Mouse (Mus musculus): ENCODE results near the gene Stra6.

DNA sequence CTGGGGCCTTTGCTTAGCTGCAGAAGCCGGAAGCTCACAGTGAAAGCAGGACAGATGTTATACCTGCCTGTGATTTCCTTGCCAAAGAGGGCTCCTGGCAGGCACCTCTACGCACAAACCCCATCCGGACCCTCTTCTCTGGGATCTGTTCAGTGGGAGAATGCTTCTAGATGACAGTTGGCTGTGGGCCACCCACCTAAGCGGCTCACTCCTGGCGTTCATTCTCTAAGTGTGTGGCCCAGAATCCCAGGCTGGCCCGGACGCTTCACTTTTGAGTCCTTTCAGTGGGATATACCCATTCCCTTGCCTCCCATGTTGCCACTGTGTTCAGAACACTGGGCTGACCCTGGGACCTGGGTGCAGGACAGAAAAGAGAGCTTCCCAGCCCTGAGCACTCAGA lies 23.3 kb downstream of the Stra6 start:
- TF ChIP-seq EP300 (IDR thresholded peaks at IDR 0.05; ENCODE audit: low read length) (no peak), RCOR1 (conservative IDR thresholded peaks at IDR 0.05; ENCODE audit: low read depth, low read length) (no peak), HCFC1 (IDR thresholded peaks at IDR 0.05; ENCODE audit: low read depth, low read length) (no peak), MXI1 (IDR thresholded peaks at IDR 0.05; ENCODE audit: low read depth, low read length) (no peak), POLR2A (IDR thresholded peaks at IDR 0.05; ENCODE audit: low read depth, low read length) (no peak), JUND (conservative IDR thresholded peaks at IDR 0.05; ENCODE audit: low read depth, low read length) (no peak), CTCF (conservative IDR thresholded peaks at IDR 0.05 in 1 of 2, IDR thresholded peaks at IDR 0.05 in 1 of 2; ENCODE audit: low read depth in 2 of 2, low read length in 2 of 2) (no peak), ZC3H11A (IDR thresholded peaks at IDR 0.05; ENCODE audit: low read depth, low read length) (no peak)

Data from CH12.LX (cell line).